Mouse (Mus musculus) thymus, adult 2 months (tissue): ENCODE data around the gene Ap2a1.

ENCODE experiments used
- CTCF ChIP-seq: fragments of 200-500 bp; IDR thresholded peaks from 2 replicates; pipeline ENCODE4 v1.5.1; 2012; ENCODE audit warnings: mild to moderate bottlenecking, control low read depth, low read length, moderate library complexity, borderline replicate concordance; ENCODE audit not compliant: control insufficient read depth, poor library complexity, insufficient read depth; ENCODE audit errors: extremely low read depth
- POLR2A ChIP-seq: fragments of 200-500 bp; IDR thresholded peaks from 2 replicates; pipeline ENCODE4 v1.6.1; 2012; ENCODE audit warnings: mild to moderate bottlenecking, low read length, control low read depth, moderate library complexity; ENCODE audit not compliant: control insufficient read depth, poor library complexity, insufficient read depth; ENCODE audit errors: extremely low read depth

- TF ChIP-seq CTCF (no peak), POLR2A (no peak)
Observed at GRCm38 (mm10) chr7:44891611-44892010, 37.7 kb downstream of the Ap2a1 start.
